Mouse (Mus musculus) hindbrain, embryonic 12.5 days (tissue): ENCODE results near the gene Gm43191. TPM values are rescaled to one million over a fixed set of nuclear protein-coding genes. Genes with fewer than 3 reads are reported as not detected.
A peak's percentile ranks its signal among the peaks of the same experiment; 100 is the strongest.

Source experiments
- ATAC-seq: fragments of 200-750 bp; cut with Nextera tagmentation; 2 replicates; pipeline ENCODE4 v1.8.0; 2017; ENCODE audit warnings: moderate TSS enrichment; ENCODE audit not compliant: low FRiP score
- H3K27ac ChIP-seq: fragments of 300-500 bp; sonication (generic); 2 replicates; pipeline ENCODE4 v1.5.1; 2016; ENCODE audit warnings: mild to moderate bottlenecking
- H3K27me3 ChIP-seq: fragments of 300-500 bp; sonication (generic); 2 replicates; pipeline ENCODE4 v1.6.1; 2016; ENCODE audit warnings: mild to moderate bottlenecking
- H3K36me3 ChIP-seq: fragments of 300-500 bp; sonication (generic); 2 replicates; pipeline ENCODE4 v1.6.1; 2016; ENCODE audit warnings: mild to moderate bottlenecking
- H3K4me1 ChIP-seq: fragments of 300-500 bp; sonication (generic); 2 replicates; pipeline ENCODE4 v1.6.1; 2016
- H3K4me2 ChIP-seq: fragments of 300-500 bp; sonication (generic); replicated peaks from 2 replicates; pipeline ENCODE4 v1.6.1; 2016; ENCODE audit warnings: mild to moderate bottlenecking
- H3K4me3 ChIP-seq: fragments of 300-500 bp; sonication (generic); 2 replicates; pipeline ENCODE4 v1.5.1; 2016; ENCODE audit warnings: mild to moderate bottlenecking
- H3K9ac ChIP-seq: fragments of 300-500 bp; sonication (generic); 2 replicates; pipeline ENCODE4 v1.6.1; 2016; ENCODE audit warnings: mild to moderate bottlenecking, moderate library complexity
- H3K9me3 ChIP-seq: fragments of 300-500 bp; sonication (generic); replicated peaks from 2 replicates; pipeline ENCODE4 v1.6.1; 2016; ENCODE audit warnings: mild to moderate bottlenecking
- WGBS: fragments of 180-500 bp; shearing (Covaris S2); methylation state at CpG from one replicate; pipeline ENCODE4 v1.1.7; 2016; 5-methylcytosine and 5-hydroxymethylcytosine counted together
- polyA plus RNA-seq: library from polyadenylated mRNA; unstranded; fragments of >200 nt; fragmentation: Nextera tagmentation; extraction: Ambion mirVana; gene quantifications from 2 replicates; pipeline ENCODE4 v1.2.1, GENCODE M21; 2016

Gm43191 gene
- polyA plus RNA-seq, 1 experiment from 2014 or later, result not detected

- Histone ChIP-seq H3K4me3 (no peak overlapping the region), H3K27ac (no peak overlapping the region), H3K27me3 (no peaks in the 10 kb centered on the region), H3K4me1 (peaks cover 2% of the 10 kb centered on the region; the same call in 1 of the 2 replicates), H3K9ac (no peak overlapping the region), H3K9me3 (no peaks in the 10 kb centered on the region), H3K4me2 (no peak overlapping the region), H3K36me3 (peaks cover 9% of the 10 kb centered on the region)
- no peak for ATAC-seq
- 83% methylated on average over 5 of the region's 5 CpGs for WGBS
Observed at GRCm38 (mm10) chr3:116601781-116602180, 79.3 kb downstream of the Gm43191 start.

- no peaks in the 10 kb centered on the region for H3K27me3 ChIP-seq
- H3K9ac ChIP-seq, result no peak overlapping the region
- no peak for ATAC-seq
- H3K4me3 ChIP-seq, result no peak overlapping the region
- no peaks in the 10 kb centered on the region for H3K9me3 ChIP-seq
- WGBS, result 89% methylated on average over 5 of the region's 5 CpGs
- no peak overlapping the region for H3K4me2 ChIP-seq
- H3K4me1 ChIP-seq, result peaks cover 3% of the 10 kb centered on the region
- H3K36me3 ChIP-seq, result peaks cover 5% of the 10 kb centered on the region; the same call in 1 of the 2 replicates
- no peak overlapping the region for H3K27ac ChIP-seq
Observed at GRCm38 (mm10) chr3:116601005-116601404, 80.1 kb downstream of the Gm43191 start.

GRCm38 (mm10) chr3:116599705-116600104 is 81.4 kb downstream of the Gm43191 start:
- Histone ChIP-seq H3K4me1 (peaks cover 8% of the 10 kb centered on the region), H3K4me2 (no peak overlapping the region), H3K36me3 (peaks cover 4% of the 10 kb centered on the region; the same call in 1 of the 2 replicates), H3K27me3 (no peaks in the 10 kb centered on the region), H3K9me3 (no peaks in the 10 kb centered on the region), H3K4me3 (no peak overlapping the region), H3K27ac (no peak overlapping the region), H3K9ac (no peak overlapping the region)
- 87% methylated on average over 2 of the region's 2 CpGs for WGBS
- no peak for ATAC-seq

DNA sequence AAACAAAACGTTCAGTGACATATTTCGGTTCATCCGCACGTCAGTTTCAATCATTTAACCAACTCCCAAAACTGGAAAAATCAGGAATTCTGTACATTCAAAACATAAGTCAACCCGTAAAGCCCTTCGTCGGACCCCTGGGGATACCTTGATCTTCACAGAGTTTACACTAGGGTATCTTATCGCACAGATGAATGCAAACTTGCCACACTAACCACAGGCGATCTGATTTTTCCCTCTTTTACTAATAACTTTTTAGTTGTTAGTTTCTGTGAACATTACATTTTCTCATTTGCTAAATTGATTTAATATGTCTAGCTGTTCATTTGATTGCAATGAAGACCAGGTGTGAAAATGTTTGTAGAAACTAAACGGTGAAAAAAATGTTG is 85.5 kb downstream of the Gm43191 start:
- H3K4me3 ChIP-seq, result peak overlapping the region; percentile 66
- WGBS, result 9% methylated on average over 10 of the region's 10 CpGs

GRCm38 (mm10) chr3:116594728-116595602 is 86.1 kb downstream of the Gm43191 start, which contains the start of gene Sass6:
TSS of gene Sass6 (plus strand) at chr3:116594982.
- WGBS, result under 1% methylated on average over 65 of the region's 65 CpGs

More for the DNA sequence above, 85.5 kb downstream of the Gm43191 start:
- no peak for ATAC-seq
- H3K9ac ChIP-seq, result peak overlapping the region; percentile 68
- peaks cover 9% of the 10 kb centered on the region for H3K4me1 ChIP-seq
- no peaks in the 10 kb centered on the region for H3K9me3 ChIP-seq
- H3K27me3 ChIP-seq, result no peaks in the 10 kb centered on the region
- no peak overlapping the region for H3K27ac ChIP-seq
- H3K4me2 ChIP-seq, result peak overlapping the region; percentile 68
- H3K36me3 ChIP-seq, result peaks cover 12% of the 10 kb centered on the region

GRCm38 (mm10) chr3:116594076-116594727 is 86.9 kb downstream of the Gm43191 start:
- ATAC-seq, result peak; percentile 80

More at GRCm38 (mm10) chr3:116594728-116595602, 86.1 kb downstream of the Gm43191 start, which contains the start of gene Sass6:
- peak within 1 kb of the TSS; percentile 68 for H3K4me2 ChIP-seq
- H3K4me1 ChIP-seq, result peaks cover 9% of the 10 kb centered on the region
- H3K9ac ChIP-seq, result peak within 1 kb of the TSS; percentile 68
- no peaks in the 10 kb centered on the region for H3K27me3 ChIP-seq
- H3K9me3 ChIP-seq, result no peaks in the 10 kb centered on the region
- ATAC-seq, result peak; percentile 98
- peaks cover 18% of the 10 kb centered on the region for H3K36me3 ChIP-seq
- peak within 1 kb of the TSS; percentile 88 for H3K27ac ChIP-seq
- H3K4me3 ChIP-seq, result peak within 1 kb of the TSS; percentile 66

More at GRCm38 (mm10) chr3:116594076-116594727, 86.9 kb downstream of the Gm43191 start:
- Histone ChIP-seq H3K4me3 (peak overlapping the region; percentile 66), H3K36me3 (peaks cover 26% of the 10 kb centered on the region), H3K27me3 (no peaks in the 10 kb centered on the region), H3K4me1 (peaks cover 9% of the 10 kb centered on the region), H3K9ac (peak overlapping the region; percentile 68), H3K4me2 (peak overlapping the region; percentile 68), H3K9me3 (no peaks in the 10 kb centered on the region), H3K27ac (peak overlapping the region; percentile 88)
- WGBS, result 2% methylated on average over 22 of the region's 22 CpGs

Other genes starting within 250 kb of the Gm43191 start
- 102 and 104 TPM in 2 replicates for gene Rtca, start 173.1 kb downstream of the Gm43191 start, polyA plus RNA-seq
- gene Dbt, start 168.2 kb downstream of the Gm43191 start, polyA plus RNA-seq, result 14.8 and 15.1 TPM in 2 replicates
- gene Lrrc39, start 118.3 kb downstream of the Gm43191 start, polyA plus RNA-seq, result 0.50 and 0.93 TPM in 2 replicates
- gene Sass6, start 86.3 kb downstream of the Gm43191 start, polyA plus RNA-seq, result 29.5 and 34.0 TPM in 2 replicates
- 29.5 and 34.5 TPM in 2 replicates for gene Trmt13, start 66.7 kb downstream of the Gm43191 start, polyA plus RNA-seq
- gene Mfsd14a, start 18.6 kb downstream of the Gm43191 start, polyA plus RNA-seq, result 72.8 and 77.1 TPM in 2 replicates
- gene Slc35a3, start 31.6 kb upstream of the Gm43191 start, polyA plus RNA-seq, result 9.3 and 10.7 TPM in 2 replicates
- 18.6 and 21.0 TPM in 2 replicates for gene Agl, start 126.9 kb upstream of the Gm43191 start, polyA plus RNA-seq
- gene Frrs1, start 178.2 kb upstream of the Gm43191 start, polyA plus RNA-seq, result 6.0 and 10.2 TPM in 2 replicates